Mouse (Mus musculus) brain, embryonic 18.5 days (tissue): Measurements from ENCODE around the gene Pakap.
"Not testable (repeated sequence)": the region's sequence is repeated elsewhere in the genome, so short reads cannot be mapped to it uniquely, and the experiment has no call there.

Experiments
- DNase-seq: peaks from one replicate; pipeline ENCODE4 v3.0.0-alpha.2; 2012; ENCODE audit warnings: low read depth, low spot score

The Pakap gene

GRCm38 (mm10) chr4:57867454-57867853 lies 299.5 kb downstream of the Pakap start:
- DNase-seq: no peak

- no peak for DNase-seq
These were observed 311.2 kb downstream of the Pakap start for GRCm38 (mm10) chr4:57879137-57879536.

GRCm38 (mm10) chr4:57879804-57880357 lies 311.9 kb downstream of the Pakap start:
- no peak for DNase-seq

GRCm38 (mm10) chr4:57883520-57884421 lies 315.8 kb downstream of the Pakap start:
- no peak for DNase-seq

GRCm38 (mm10) chr4:57884511-57884910 lies 316.5 kb downstream of the Pakap start:
- DNase-seq: no peak

GRCm38 (mm10) chr4:57885186-57885585 lies 317.2 kb downstream of the Pakap start:
- DNase-seq: no peak

- no peak for DNase-seq
These were observed 318.3 kb downstream of the Pakap start for GRCm38 (mm10) chr4:57886066-57886887.

- no peak for DNase-seq
These were observed 318.9 kb downstream of the Pakap start for GRCm38 (mm10) chr4:57886888-57887230.

GRCm38 (mm10) chr4:57888246-57888645 lies 320.3 kb downstream of the Pakap start:
- DNase-seq: no peak

- not testable (repeated sequence) for DNase-seq
These were observed 321.0 kb downstream of the Pakap start for GRCm38 (mm10) chr4:57888978-57889377.

- no peak for DNase-seq
These were observed 321.8 kb downstream of the Pakap start for GRCm38 (mm10) chr4:57889773-57890172.

GRCm38 (mm10) chr4:57892001-57892586 lies 324.1 kb downstream of the Pakap start:
- no peak for DNase-seq

- DNase-seq: no peak
These were observed 327.2 kb downstream of the Pakap start for GRCm38 (mm10) chr4:57895140-57895539.

- no peak for DNase-seq
These were observed 327.9 kb downstream of the Pakap start for GRCm38 (mm10) chr4:57895902-57896301.

- DNase-seq: no peak
These were observed 328.7 kb downstream of the Pakap start for GRCm38 (mm10) chr4:57896631-57897030.

- DNase-seq: no peak
These were observed 333.2 kb downstream of the Pakap start for GRCm38 (mm10) chr4:57901210-57901609.

- no peak for DNase-seq
These were observed 334.6 kb downstream of the Pakap start for GRCm38 (mm10) chr4:57902619-57903018.

- no peak for DNase-seq
These were observed 336.2 kb downstream of the Pakap start for GRCm38 (mm10) chr4:57904211-57904610.

- DNase-seq: no peak
These were observed 336.7 kb downstream of the Pakap start for GRCm38 (mm10) chr4:57904638-57905037.

GRCm38 (mm10) chr4:57906708-57907107 lies 338.7 kb downstream of the Pakap start:
- DNase-seq: no peak

GRCm38 (mm10) chr4:57908860-57909259 lies 340.9 kb downstream of the Pakap start:
- no peak for DNase-seq

GRCm38 (mm10) chr4:57913021-57913420 lies 345.0 kb downstream of the Pakap start:
- no peak for DNase-seq
